Mouse (Mus musculus): ENCODE measurements at regions not wholly inside any gene's neighbourhood (a gene's known extent, or its start where the extent isn't known, plus 50 kb on each side); places are given as distances from the start of the nearest gene placed in this dataset.

DNA sequence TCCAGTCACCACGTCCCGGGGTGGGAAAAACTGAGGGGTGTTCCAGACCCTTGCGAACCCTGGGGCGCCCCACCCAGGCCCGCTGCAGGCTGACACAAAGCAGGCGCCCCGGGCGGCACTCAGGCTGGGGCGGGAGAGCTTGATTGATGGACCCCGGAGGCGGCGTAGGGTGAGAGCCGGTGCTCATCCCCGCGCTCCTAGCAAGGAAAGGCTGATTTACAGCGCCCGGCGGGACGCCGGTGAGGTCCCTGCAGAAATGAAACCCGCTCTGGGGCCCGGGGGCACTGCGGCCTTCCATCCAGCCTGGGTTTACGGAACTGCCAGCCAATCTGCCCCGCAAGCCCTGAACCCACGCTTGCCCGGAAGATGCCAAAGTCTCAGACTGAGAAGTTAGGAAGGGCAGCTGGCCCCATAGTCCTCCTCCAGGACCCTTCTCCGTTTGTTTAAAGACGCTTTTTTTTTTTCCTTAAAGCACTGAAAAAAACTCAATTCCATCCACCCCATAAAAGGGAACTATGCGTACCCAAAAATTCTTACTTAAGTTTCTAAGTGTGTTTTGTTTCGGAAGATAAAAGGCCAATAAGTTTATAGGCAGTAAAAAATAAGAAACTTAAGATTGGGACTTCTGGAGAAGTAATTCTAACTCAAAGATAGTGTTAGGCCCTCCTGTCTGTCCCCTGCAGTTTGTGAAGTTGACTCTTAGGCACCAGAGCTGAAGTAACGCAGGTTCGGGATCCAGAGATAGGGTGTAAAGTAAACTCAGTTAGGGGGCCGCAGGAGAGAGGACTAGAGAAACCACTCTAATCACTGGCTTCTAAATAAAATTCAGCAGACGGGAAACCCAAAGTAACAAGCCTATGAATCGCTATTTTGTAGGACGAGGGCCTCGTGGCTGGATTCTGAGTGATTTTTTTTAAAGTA is 263.4 kb upstream of the Nfe2l3 start:
- no peak for DNase-seq

DNA sequence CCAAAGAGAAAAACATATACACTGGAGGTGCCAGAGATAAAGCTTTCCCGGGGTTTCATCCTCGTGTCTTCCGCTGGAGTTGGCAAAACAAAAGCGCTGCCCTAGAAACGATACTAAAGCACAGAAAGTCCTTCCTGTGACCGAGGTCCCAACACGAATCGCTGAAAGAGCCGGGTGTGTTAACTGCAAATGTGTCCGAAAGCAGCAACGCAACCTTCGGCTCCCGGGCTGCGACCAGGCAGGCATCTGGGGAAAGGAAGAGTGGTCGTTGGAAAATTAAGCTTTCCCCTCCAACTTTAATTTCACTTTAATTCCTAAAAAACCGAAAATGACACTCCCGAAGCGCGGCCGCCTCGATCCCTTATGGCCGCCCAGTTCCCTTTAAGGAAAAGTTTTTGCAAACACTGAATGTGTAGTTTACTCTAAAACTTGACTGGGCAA is 262.5 kb upstream of the Nfe2l3 start:
- no peak for DNase-seq

DNA sequence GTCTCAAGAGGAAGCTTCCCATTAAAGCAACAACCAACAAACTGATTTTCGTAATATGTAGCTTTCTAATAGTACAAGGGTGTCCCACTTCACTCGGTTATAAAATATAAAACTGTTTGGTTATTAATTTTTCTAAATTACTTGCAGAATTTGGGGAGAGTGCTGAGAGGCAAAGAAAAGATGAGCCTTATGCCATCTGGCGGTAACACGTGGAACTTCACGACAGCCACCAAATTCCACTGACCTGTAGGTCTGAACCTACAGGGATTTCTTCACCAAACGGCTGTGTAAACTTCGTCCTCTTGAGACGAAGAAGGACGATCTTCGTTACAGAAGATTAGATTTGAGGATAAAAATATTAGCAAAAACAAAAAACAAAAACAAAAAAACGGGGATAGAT is 262.1 kb upstream of the Nfe2l3 start:
- no peak for DNase-seq

DNA sequence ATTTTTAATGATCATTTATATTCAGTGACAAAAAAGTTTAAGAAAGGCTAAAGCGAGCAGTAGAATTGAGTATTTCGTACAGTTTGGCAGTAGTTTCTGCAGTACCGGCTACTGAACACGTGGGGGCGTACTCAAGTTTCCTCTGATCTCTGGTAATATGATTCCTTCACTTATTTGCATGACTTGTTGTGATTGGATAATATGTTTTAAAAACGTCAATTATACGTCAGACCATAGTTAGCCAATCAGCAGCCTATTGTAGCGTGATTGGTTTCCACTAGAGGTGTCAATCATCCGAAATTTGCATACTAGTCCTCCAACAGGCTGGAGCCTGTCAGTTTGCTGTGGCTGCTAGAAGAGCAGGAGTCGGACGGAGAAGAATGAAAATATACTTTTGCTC is 261.6 kb upstream of the Nfe2l3 start:
- DNase-seq, result no peak

DNA sequence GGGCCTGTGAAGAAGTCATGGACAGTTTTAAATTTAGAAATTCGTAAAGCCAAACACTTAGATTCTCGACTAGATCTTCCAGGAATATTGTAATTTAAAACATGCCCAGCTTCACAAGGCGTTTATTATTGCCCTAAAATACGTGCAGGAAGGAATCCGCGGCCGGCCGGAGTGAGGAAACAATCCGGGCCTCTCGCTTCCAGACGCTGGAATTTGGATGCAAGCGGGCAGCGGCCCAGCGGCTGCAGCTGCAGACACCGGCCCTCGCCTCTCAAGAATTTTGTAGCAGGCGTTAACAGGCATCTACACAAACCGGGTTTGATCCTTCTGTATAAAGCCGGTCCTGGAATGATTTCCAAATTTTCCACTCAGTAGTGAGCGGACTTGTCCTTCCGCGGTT is 260.7 kb upstream of the Nfe2l3 start:
- no peak for DNase-seq

DNA sequence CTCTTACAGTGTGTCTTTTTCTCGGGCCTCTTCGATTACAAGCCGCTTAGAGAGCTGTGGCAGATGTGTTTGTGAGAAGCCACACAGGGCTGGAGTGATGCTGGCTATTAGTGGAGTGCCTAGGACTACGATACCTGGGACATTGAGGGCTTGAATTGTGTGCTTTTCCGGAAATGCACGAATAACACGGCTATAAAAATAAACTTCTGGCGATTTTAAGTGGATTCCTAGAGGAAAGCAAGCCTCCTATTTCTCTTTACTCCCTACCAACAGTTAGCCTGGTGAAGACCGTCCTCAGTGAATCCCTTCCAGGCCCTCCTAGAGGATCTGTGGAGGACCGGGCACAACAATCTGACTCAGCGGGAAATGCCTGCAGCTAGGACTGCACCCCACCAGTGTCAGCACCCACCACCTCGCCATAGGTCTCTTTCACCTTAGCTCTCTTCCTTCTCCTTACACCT is 260.1 kb upstream of the Nfe2l3 start:
- DNase-seq, result no peak

DNA sequence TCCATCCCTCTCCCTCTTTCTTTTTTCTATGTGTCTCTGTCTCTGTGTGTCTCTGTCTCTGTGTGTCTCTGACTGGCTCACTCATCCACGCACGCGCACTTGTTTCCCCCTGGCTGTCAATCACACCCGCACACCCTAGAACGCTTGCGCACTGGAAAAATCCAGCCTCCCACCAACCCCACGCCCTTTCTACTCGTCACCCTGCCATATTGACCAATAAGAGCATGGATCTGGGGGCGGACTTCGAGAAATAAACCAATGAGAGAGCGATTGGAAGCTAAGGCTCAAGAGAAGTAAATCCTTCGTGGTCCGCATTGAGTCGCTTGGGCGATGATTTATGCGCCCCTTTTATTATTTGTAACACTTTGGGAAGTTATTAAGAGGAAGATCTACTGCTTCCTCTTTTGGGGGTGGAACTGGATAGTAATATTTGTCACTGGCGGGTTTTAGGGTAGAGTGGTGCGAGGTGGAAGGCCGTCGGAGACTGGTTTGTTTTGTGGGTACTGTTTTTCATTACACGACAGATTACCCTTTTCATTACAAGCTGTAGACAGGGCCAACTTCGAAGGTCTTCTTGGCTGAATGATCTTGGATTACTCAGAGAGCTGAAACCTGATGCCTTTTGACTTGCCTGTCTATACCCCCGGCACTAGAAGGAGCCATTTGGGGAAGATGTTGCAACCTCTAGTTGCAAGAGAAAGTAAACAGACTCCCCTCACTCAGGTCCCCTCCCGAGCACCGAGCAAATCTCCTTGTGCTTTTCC is 259.4 kb upstream of the Nfe2l3 start:
- no peak for DNase-seq

DNA sequence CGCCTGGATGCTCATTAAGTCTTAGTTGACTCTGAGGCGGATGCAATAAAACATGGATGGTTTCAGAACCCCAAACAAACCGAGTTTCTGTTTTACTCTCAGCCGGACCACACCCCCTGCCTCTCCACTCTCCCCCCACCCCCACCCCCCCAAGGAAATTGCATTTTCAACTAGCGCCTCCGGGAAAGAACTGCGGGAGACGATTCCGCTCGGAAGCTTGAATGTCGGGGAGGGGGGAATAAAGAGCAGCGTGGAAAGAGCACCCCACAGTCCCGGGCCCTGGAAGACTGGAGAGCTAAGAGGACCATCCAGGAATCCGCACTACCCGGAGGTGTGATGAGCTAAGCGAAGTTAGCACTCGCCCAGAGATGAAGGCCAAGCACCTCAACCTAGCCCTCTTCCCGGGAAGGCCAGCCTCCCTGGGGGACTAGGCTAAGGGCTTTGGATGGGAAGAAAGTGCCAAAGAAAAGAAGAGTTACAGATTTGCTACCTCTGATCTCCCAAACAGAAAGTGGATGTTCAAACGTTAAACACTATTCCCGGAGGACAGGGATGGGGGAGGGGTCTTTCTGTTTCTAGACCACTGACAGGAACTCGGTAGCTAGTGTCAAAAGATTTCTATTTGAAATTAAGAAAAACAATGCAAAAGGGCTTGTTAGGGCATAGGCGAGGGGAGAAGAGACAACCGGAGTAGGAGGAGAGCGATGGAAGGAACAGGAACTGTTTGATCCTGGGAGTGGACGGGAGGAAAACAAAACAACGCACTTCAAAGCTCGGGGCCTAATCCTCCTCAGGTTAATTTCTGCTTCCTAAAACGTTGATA is 258.6 kb upstream of the Nfe2l3 start:
- no peak for DNase-seq

DNA sequence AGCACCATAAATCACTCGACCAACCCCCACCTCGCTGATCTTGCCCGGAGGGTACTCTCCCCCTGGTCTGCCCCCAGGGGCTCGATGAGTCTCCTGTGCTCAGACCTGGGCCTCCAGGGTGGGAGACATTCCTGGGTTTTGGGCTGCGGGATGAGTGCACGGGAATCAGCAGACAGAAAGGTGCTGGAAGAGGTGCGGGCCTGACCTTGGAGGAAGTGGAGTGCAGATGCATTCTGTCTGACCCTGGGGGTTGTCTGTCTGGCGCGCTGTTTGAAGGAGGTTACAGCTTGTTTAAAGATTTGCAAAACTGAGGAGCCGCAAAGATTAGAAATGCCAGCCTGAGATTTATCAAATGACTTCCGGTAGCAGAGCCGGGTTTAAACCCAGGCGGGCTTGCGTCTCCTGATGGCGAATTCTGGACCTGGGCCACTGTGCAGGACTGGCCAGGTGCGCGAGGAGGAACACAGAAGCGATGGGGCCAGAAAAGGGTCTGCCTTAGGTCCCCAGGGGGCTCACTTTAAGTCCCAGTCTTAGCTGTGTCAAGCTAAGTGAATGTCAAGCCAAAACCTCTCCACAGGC is 257.9 kb upstream of the Nfe2l3 start:
- DNase-seq, result no peak

DNA sequence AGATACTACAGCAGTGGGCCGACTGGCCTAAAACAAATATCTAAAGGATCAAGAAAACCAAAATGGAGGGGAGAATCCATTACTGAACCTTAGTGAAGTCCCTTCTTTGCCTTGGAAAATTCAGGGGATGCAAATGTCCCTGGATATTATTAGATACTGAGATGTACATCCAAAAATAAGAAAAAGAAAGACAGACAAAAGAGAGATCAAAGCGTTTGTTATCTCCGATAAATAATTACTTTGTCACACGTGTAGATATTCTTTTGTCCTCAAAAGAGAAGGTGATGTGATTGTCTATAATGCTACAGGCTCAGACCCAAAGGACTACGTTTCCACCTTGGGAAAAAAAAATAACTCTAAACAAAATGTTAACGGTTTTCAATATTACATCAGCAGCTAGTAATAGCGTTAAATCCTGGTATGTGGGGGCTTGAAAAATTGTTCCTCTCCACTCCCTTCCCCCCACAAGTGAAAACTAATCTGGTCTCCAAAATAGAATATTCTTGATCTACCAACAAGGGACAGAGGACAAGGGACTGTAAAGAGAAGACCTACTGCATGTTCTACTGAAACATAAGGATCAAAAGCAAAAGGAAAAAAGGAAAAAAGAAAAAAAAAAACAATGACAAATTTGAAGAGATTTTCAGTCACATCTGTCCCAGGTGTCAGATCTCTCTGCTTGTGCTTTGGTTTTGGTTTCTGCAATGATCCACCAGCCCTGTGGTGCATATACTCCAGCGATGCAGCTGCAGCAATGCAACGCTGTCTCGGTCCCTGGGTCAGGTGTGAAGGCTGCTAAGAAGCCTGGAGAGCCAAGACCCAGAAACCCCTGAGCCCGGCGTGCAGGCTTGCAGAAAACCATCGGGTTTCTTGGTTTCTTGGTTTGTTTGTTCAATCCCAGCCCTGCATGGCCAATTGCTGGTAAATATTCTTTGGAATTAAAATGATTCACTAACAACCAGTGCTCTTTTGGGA is 256.6 kb upstream of the Nfe2l3 start:
- DNase-seq, result no peak

DNA sequence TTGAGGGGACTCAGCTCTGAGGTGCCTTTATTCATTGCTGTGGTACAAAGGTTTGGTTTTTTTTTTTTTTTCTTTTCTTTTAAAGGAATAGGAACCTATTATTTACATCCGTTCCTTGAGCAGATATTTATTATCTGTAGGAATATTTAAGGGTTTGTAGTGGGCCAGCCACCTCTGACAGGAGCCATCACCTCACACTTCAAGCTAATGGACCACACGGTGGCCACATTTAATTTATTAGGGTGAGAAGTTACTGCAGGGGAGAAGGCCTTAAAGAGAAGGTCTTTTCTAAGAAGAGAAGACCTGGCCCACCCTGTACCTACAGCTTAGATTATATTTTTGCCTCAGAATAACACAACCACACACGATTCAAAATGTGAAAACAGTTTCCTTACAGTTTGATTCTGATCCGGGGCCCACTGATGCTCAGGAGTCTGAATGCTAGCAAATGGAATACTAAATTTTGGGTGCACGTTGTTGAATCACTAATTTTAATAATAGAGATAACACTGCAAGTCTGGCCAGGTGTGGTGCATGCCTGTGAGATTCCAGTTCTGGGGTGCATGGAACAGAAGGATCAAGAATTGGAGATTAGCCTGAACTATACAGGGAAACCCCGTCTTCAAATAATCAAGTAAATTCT is 255.6 kb upstream of the Nfe2l3 start:
- no peak for DNase-seq

DNA sequence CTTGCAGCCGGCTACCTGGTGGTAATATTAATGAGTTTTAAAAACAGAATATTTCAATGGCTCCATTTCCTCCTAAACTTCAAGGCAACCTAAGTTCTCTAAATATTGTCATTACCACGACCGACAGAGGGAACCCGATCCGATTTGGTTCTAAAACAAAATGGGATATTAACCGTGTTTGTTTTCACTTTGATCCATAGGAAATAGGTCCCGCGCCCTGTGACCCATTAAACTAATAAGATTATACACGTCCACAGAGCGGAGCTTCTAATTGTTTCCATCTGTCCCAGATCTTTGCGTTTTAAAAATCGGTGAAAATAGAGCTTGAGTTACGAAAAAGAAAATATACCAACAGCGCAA is 254.8 kb upstream of the Nfe2l3 start:
- DNase-seq, result no peak

DNA sequence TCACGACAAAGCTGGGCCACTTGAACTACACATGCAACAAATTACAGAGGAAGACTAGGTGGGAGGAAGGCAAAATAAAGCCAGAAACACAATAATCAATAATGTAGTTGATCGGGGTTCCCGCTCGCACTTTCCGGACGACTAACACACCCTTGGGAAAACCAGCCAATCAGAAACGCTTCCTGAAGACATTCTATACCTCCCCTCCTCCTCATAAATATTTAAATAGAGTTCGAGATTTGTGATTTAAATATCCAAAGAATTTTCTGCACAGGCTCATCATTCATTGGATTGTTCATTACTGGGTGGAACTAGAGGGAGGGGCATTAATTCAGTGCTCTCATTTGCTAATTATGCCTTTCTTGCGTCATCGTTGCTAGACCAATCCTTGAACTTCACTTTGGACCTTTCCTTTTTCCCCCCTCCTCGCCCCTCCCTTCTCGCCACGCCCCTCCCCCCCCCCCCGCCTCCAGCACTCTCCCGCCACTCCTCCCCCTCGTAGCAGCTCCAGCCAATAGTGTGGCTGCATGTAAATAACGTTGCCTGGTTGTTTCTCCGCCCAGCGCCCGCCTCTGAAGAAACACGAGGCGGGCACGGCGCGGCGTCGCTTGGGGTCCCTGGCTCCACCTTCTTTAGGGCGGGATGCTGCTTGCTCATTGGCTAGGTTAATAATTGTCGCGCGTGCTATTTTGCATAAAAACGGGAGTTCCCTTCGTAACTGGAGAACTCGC is 254.2 kb upstream of the Nfe2l3 start:
- DNase-seq, result peak; percentile 72

DNA sequence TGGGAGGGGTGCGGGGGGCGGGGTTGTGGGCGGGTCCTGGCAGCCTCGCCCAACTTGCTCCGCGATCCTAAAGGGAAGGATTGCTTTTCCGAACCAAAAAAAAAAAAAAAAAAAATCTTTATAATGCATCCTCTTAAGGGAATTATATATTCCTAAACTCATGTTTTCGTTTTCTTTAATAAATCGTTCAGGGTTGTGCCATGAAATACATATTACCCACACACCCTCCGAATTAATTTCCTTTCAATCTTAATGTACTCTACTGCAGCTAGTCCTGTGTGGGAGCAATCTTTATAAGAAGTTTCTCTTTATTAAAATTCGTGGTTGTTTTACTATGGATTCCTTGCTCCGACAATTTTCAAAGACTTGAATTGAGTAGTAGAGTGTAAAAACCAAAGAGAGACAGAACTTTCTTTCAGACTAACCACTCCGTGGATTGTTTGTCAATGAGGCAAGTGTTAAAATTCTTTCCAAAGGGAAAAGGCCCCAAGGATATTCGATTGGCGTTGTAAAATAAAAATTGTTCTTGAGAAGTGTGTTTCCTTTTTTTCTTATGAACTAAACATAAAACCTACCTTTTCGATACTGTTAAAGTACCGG is 253.6 kb upstream of the Nfe2l3 start:
- no peak for DNase-seq

DNA sequence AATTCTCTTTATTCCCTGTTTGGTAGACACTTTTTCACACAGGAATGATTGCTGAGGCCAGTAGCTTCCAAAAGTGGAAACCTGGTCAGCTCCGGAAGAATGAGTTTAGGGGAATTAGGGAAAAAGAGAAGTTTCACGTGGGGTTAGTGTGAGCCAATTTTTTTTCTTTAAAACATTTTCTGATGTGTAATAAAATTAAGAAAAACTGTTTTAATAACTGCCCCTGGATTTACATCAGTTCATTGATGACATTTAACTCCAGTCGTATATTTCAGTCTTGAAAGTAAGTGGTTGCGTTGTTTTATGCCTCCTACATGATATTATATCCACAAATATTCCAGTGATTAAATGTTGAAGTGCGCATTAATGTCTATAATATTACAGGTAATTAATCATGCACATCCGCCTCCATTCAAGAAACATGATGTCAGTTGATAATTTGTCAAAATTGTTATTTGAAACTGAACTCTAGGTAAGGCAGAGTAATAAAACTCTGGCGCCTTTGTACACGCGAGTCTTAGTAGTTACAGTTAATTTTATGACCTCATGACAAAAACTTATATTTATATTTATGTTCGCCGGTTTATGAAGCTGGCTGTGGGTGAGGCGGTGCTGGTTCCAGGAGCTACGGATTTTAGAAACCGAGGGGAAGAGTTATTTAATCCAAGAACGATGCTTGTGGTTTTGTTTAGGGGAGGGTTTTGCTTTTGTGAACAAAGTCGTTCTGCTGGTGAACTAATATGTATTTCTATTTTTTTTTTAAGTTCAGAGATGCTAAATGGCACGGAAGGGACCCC is 252.5 kb upstream of the Nfe2l3 start:
- DNase-seq, result no peak

DNA sequence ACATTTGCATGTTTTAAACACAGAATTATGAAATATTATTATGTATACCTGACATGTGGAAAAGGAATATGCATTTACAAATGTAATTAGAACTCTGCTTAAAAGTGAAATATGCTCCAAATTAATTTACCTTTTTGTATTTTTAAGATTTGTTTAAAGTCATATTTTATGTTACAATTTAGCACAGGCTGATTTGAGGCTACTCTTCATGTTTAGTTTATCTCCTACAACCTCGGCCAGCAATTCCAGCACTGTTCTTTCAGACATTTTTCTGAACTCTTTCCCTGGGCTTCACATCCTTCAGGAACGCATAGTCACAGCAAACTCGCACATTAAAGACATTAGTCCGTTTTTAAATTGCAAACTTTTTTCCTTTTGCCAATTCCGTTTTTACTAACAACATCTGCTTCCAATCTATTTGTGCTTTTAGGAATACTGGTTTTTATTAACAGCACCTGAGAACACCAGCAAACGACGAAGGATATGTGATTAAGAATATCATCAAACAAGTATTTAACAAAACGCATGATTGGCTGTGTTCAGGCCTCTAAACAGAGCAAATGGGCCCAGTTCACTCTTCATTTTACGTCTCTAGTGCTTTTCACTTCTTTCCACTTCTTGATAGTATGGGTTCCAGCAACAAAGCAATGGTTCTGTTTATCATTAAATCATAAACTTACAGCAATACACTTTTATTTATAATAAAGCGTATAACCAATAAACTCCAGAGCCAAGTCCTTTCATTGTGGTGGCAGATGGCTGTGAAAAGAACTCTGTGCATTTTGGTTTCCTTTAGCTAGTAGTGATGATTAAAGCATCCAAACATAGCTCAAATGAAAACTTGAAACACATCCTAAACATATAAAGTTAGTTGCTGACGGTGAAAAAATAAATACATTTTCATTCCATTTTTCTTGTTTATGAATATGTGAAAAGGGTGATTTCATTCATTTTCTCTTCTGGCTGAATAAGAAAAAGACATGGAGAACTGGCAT is 251.3 kb upstream of the Nfe2l3 start:
- DNase-seq, result no peak

DNA sequence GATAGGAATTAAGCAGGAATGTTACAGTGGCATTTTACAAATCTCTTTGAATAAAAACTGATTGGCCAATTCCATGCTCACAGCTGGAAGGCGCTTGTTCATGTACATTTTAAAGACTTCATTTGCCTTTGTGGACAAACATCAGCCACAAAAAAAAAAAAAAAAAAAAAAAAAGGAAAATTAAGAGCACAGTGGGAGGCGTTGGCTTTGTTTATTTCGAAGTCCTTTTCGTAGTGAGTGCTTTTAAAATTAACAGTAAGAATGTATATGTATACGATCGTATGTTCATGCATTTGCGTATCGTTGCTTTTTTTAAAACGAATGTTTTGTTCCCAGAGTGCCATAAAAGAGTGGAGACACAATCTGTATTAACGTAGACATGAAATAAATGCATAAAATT is 250.6 kb upstream of the Nfe2l3 start:
- no peak for DNase-seq

Measured in adrenal gland, adult 8-10 months (tissue).